In genomic region chr13:40732085-40732484, GRCm38 (mm10) we compare ENCODE assay signal across 9 mouse cellular contexts. TPM values are rescaled to one million over a fixed set of nuclear protein-coding genes. Genes with fewer than 3 reads are reported as not detected.
DNase-seq lines count a peak whose midpoint lies in the region; ATAC-seq and TF ChIP-seq lines count a peak whose summit lies in the region.
"Had no signal": no experiment of that assay in that cellular context is flagged by ENCODE, and none has a peak within 500 bp of the region (broad histone marks: within the 10 kb centered on the region; RNA-seq: fewer than 3 reads in every experiment).

No protein-coding gene starts in this region.

- H3K27ac ChIP-seq in intestine, embryonic 14.5 days (ENCODE audit: low read depth): no peak overlapping the region
- no peak overlapping the region for H3K27ac ChIP-seq in intestine, postnatal 0 days (ENCODE audit: low read depth, low read length)
- H3K27ac ChIP-seq in hindbrain, embryonic 15.5 days (replicated peaks): peak overlapping the region; percentile 85
- 0 out of 2 replicates have a peak overlapping the region, but pooled peaks have one; percentile 23 for H3K27ac ChIP-seq in neural tube, embryonic 11.5 days (ENCODE audit: low read depth, low read length)

- no peaks in the 10 kb centered on the region for H3K36me3 ChIP-seq in intestine, embryonic 14.5 days (ENCODE audit: control insufficient read depth, insufficient read depth, low read length)
- H3K36me3 ChIP-seq in intestine, postnatal 0 days (ENCODE audit: control insufficient read depth, insufficient read depth): no peaks in the 10 kb centered on the region
- H3K36me3 ChIP-seq in hindbrain, embryonic 15.5 days: no peaks in the 10 kb centered on the region
- H3K36me3 ChIP-seq in neural tube, embryonic 11.5 days (ENCODE audit: control insufficient read depth, insufficient read depth, low read length): no peaks in the 10 kb centered on the region
- H3K36me3 ChIP-seq: G1E had no signal

- 0% methylated on average over 11 of the region's 11 CpGs for WGBS in intestine, embryonic 14.5 days
- WGBS in intestine, postnatal 0 days: 1% methylated on average over 11 of the region's 11 CpGs
- WGBS in hindbrain, embryonic 15.5 days: 1% methylated on average over 11 of the region's 11 CpGs
- WGBS in neural tube, embryonic 11.5 days: under 1% methylated on average over 11 of the region's 11 CpGs

- DNase-seq in intestine, embryonic 14.5 days (ENCODE audit: low spot score): no peak
- DNase-seq in adipocyte (ENCODE audit: low spot score): peak; percentile 44
- peak; percentile 13 for DNase-seq in neural tube, embryonic 11.5 days (ENCODE audit: low spot score)
- no peak for DNase-seq in right cerebral cortex, postnatal 25 days
- no peak for DNase-seq in right cerebral cortex, postnatal 4 days
- no peak for DNase-seq in adrenal gland, postnatal 4 days (ENCODE audit: low spot score in 2 of 2)

- no peak overlapping the region for H3K9ac ChIP-seq in intestine, embryonic 14.5 days (ENCODE audit: low read length)
- H3K9ac ChIP-seq in intestine, postnatal 0 days (ENCODE audit: low read depth, low read length): no peak overlapping the region
- H3K9ac ChIP-seq in hindbrain, embryonic 15.5 days: peak overlapping the region; percentile 34
- H3K9ac ChIP-seq in neural tube, embryonic 11.5 days (ENCODE audit: low read length): peak overlapping the region; percentile 89

- H3K9me3 ChIP-seq in intestine, embryonic 14.5 days (ENCODE audit: control insufficient read depth, low read length): no peaks in the 10 kb centered on the region
- no peaks in the 10 kb centered on the region for H3K9me3 ChIP-seq in intestine, postnatal 0 days (ENCODE audit: control insufficient read depth)
- no peaks in the 10 kb centered on the region for H3K9me3 ChIP-seq in hindbrain, embryonic 15.5 days
- no peaks in the 10 kb centered on the region for H3K9me3 ChIP-seq in neural tube, embryonic 11.5 days (ENCODE audit: control insufficient read depth, low read length)

- ATAC-seq in intestine, embryonic 14.5 days (replicated peaks; ENCODE audit: low FRiP score, low TSS enrichment, low read depth): no peak
- ATAC-seq in intestine, postnatal 0 days: no peak
- no peak for ATAC-seq in hindbrain, embryonic 15.5 days (ENCODE audit: low FRiP score, low read depth)
- no peak for ATAC-seq in neural tube, embryonic 11.5 days (ENCODE audit: insufficient read depth, low FRiP score, low TSS enrichment)

- H3K4me3 ChIP-seq in intestine, embryonic 14.5 days (ENCODE audit: low read depth, low read length): peak overlapping the region; percentile 45; the same call in 1 of the 2 replicates
- H3K4me3 ChIP-seq in intestine, postnatal 0 days (ENCODE audit: low read depth, low read length): no peak overlapping the region
- peak overlapping the region; percentile 48 for H3K4me3 ChIP-seq in hindbrain, embryonic 15.5 days
- H3K4me3 ChIP-seq in neural tube, embryonic 11.5 days (ENCODE audit: low read depth, low read length): peak overlapping the region; percentile 53

- peaks cover 96% of the 10 kb centered on the region for H3K27me3 ChIP-seq in intestine, embryonic 14.5 days (replicated peaks; ENCODE audit: control insufficient read depth, insufficient read depth, low read length)
- H3K27me3 ChIP-seq in intestine, postnatal 0 days (replicated peaks; ENCODE audit: control insufficient read depth, insufficient read depth, low read length): peaks cover 91% of the 10 kb centered on the region
- peaks cover 46% of the 10 kb centered on the region for H3K27me3 ChIP-seq in hindbrain, embryonic 15.5 days
- peaks cover 78% of the 10 kb centered on the region for H3K27me3 ChIP-seq in neural tube, embryonic 11.5 days (ENCODE audit: control insufficient read depth, insufficient read depth, low read length)

- H3K4me1 ChIP-seq in intestine, embryonic 14.5 days (replicated peaks; ENCODE audit: control insufficient read depth, insufficient read depth, low read length): peaks cover 10% of the 10 kb centered on the region; the same call in 1 of the 2 replicates
- H3K4me1 ChIP-seq in intestine, postnatal 0 days (replicated peaks; ENCODE audit: control insufficient read depth, insufficient read depth, low read length): no peaks in the 10 kb centered on the region; the same call in 1 of the 2 replicates
- H3K4me1 ChIP-seq in hindbrain, embryonic 15.5 days (replicated peaks): peaks cover 35% of the 10 kb centered on the region
- H3K4me1 ChIP-seq in neural tube, embryonic 11.5 days (ENCODE audit: control insufficient read depth, insufficient read depth, low read length): no peaks in the 10 kb centered on the region; the same call in 1 of the 2 replicates

- no peak for TF ChIP-seq CTCF in intestine, postnatal 0 days (IDR thresholded peaks at IDR 0.05; ENCODE audit: low read depth)

- H3K4me2 ChIP-seq in intestine, embryonic 14.5 days (ENCODE audit: low read length): 0 out of 2 replicates have a peak overlapping the region, but pooled peaks have one; percentile 64
- no peak overlapping the region for H3K4me2 ChIP-seq in intestine, postnatal 0 days (replicated peaks; ENCODE audit: low read depth)
- H3K4me2 ChIP-seq in hindbrain, embryonic 15.5 days: peak overlapping the region; percentile 60
- H3K4me2 ChIP-seq in neural tube, embryonic 11.5 days (ENCODE audit: low read depth): peak overlapping the region; percentile 71

RNA-seq across cellular contexts. Expression of gene Tfap2a, which starts 6.1 kb away (rescaled TPM):
- 0.31 and 0.32 TPM in 2 replicates for polyA plus RNA-seq in intestine, embryonic 14.5 days (2014; fragmentation: Nextera tagmentation; extraction: Ambion mirVana)
- 0.04 and 0.07 TPM in 2 replicates for polyA plus RNA-seq in intestine, postnatal 0 days (2015; fragmentation: Nextera tagmentation; extraction: Ambion mirVana)
- polyA plus RNA-seq in hindbrain, embryonic 15.5 days (2015; fragmentation: Nextera tagmentation; extraction: Ambion mirVana): 10.5 and 11.5 TPM in 2 replicates
- polyA plus RNA-seq in neural tube, embryonic 11.5 days (2014; fragmentation: Nextera tagmentation; extraction: Ambion mirVana): 12.9 and 13.7 TPM in 2 replicates
- 1 to 10 TPM; 1.5 to 3.1 TPM for total RNA-seq in adrenal gland, postnatal 4 days (2021)

Comparison
In these comparisons a context has a peak if more than half of its experiments do, and no peak if none do; other contexts are left out.
1. DNase-seq: peak in adipocyte (single experiment) and neural tube, embryonic 11.5 days (single experiment); none in intestine, embryonic 14.5 days (single experiment), right cerebral cortex, postnatal 25 days (single experiment), right cerebral cortex, postnatal 4 days (single experiment) and adrenal gland, postnatal 4 days (0 of 2).
2. H3K27ac ChIP-seq: peak in hindbrain, embryonic 15.5 days (single experiment) and neural tube, embryonic 11.5 days (single experiment); none in intestine, embryonic 14.5 days (single experiment) and intestine, postnatal 0 days (single experiment).
3. H3K9ac ChIP-seq: peak in hindbrain, embryonic 15.5 days (single experiment) and neural tube, embryonic 11.5 days (single experiment); none in intestine, embryonic 14.5 days (single experiment) and intestine, postnatal 0 days (single experiment).